Mouse (Mus musculus) MEL (cell line): ENCODE data around the gene Stmn1. TPM values are rescaled to one million over a fixed set of nuclear protein-coding genes. Genes with fewer than 3 reads are reported as not detected.

Source experiments
- DNase-seq: peaks from one replicate; pipeline ENCODE4 v3.0.0; 2011; ENCODE audit warnings: low read depth, low spot score
- H3K27ac ChIP-seq: 2 replicates; pipeline ENCODE4 v1.5.1; 2012; ENCODE audit warnings: low read depth, mild to moderate bottlenecking, control low read depth, low read length, moderate library complexity; ENCODE audit not compliant: control insufficient read depth
- H3K27me3 ChIP-seq, 2 experiments: fragments of 150-350 bp in 1 of 2; sonication (generic) in 1 of 2; 2 replicates each; pipeline ENCODE4 v1.6.1; 2012; ENCODE audit warnings: low read length in 2 of 2, mild to moderate bottlenecking in 2 of 2, improper control_type of control experiment in 1 of 2, moderate library complexity in 1 of 2; ENCODE audit not compliant: insufficient read depth in 2 of 2, control insufficient read depth in 1 of 2
- H3K36me3 ChIP-seq, 2 experiments: 2 replicates each; pipeline ENCODE4 v1.6.1; 2012 to 2014; ENCODE audit warnings: low read length in 2 of 2, improper control_type of control experiment in 1 of 2, inconsistent platforms in 1 of 2, mild to moderate bottlenecking in 1 of 2; ENCODE audit not compliant: insufficient read depth in 2 of 2, control insufficient read depth in 1 of 2
- H3K4me1 ChIP-seq, 2 experiments: fragments of 150-350 bp in 1 of 2; sonication (generic) in 1 of 2; 2 replicates each; pipeline ENCODE4 v1.6.1; 2012; ENCODE audit warnings: low read length in 2 of 2, improper control_type of control experiment in 1 of 2, mild to moderate bottlenecking in 1 of 2; ENCODE audit not compliant: insufficient read depth in 2 of 2, control insufficient read depth in 1 of 2
- H3K4me3 ChIP-seq, 2 experiments: fragments of 150-350 bp in 1 of 2; sonication (generic) in 1 of 2; 2 replicates each; pipeline ENCODE4 v1.5.1; 2012; ENCODE audit warnings: low read depth in 2 of 2, low read length in 2 of 2, mild to moderate bottlenecking in 2 of 2, moderate library complexity in 2 of 2, control low read depth in 1 of 2, improper control_type of control experiment in 1 of 2; ENCODE audit not compliant: control insufficient read depth in 1 of 2, insufficient read depth in 1 of 2
- H3K79me2 ChIP-seq: 2 replicates; pipeline ENCODE4 v1.6.1; 2012; ENCODE audit warnings: mild to moderate bottlenecking, low read length, moderate library complexity; ENCODE audit not compliant: control insufficient read depth, poor library complexity, insufficient read depth
- H3K9ac ChIP-seq: 2 replicates; pipeline ENCODE4 v1.6.1; 2012; ENCODE audit warnings: low read depth, mild to moderate bottlenecking, control low read depth, low read length, moderate library complexity; ENCODE audit not compliant: control insufficient read depth, poor library complexity, severe bottlenecking
- H3K9me3 ChIP-seq: fragments of 150-350 bp; sonication (generic); replicated peaks from 2 replicates; pipeline ENCODE4 v1.6.1; 2012; ENCODE audit warnings: mild to moderate bottlenecking, low read length, improper control_type of control experiment, moderate library complexity; ENCODE audit not compliant: insufficient read depth
- BHLHE40 ChIP-seq: IDR thresholded peaks from 2 replicates; pipeline ENCODE4 v1.6.1; 2012; ENCODE audit warnings: low read depth, mild to moderate bottlenecking, inconsistent platforms, low read length, improper control_type of control experiment, borderline replicate concordance
- CHD1 ChIP-seq: IDR thresholded peaks from 2 replicates; pipeline ENCODE4 v1.6.1; 2012; ENCODE audit warnings: low read depth, mild to moderate bottlenecking, inconsistent platforms, low read length, improper control_type of control experiment
- CHD2 ChIP-seq: IDR thresholded peaks from 2 replicates; pipeline ENCODE4 v1.6.1; 2011; ENCODE audit warnings: low read length, improper control_type of control experiment
- CTCF ChIP-seq, 3 experiments: IDR thresholded peaks in 2 of 3; conservative IDR thresholded peaks in 1 of 3; 2 replicates each; pipeline ENCODE4 v1.5.1; 2011 to 2012; ENCODE audit warnings: low read length in 3 of 3, low read depth in 2 of 3, mild to moderate bottlenecking in 2 of 3, improper control_type of control experiment in 1 of 3, inconsistent platforms in 1 of 3, mixed read lengths in 1 of 3, moderate library complexity in 1 of 3; ENCODE audit not compliant: control insufficient read depth in 1 of 3, insufficient read depth in 1 of 3, poor library complexity in 1 of 3, severe bottlenecking in 1 of 3
- E2F4 ChIP-seq: IDR thresholded peaks from 2 replicates; pipeline ENCODE4 v1.6.1; 2011; ENCODE audit warnings: low read depth, low read length, improper control_type of control experiment, borderline replicate concordance
- ELF1 ChIP-seq: IDR thresholded peaks from 2 replicates; pipeline ENCODE4 v1.6.1; 2014; ENCODE audit warnings: low read depth, mild to moderate bottlenecking, inconsistent platforms, low read length, improper control_type of control experiment, moderate library complexity
- EP300 ChIP-seq, 2 experiments: IDR thresholded peaks; 2 replicates each; pipeline ENCODE4 v1.6.1; 2011; ENCODE audit warnings: improper control_type of control experiment in 2 of 2, low read length in 2 of 2, low read depth in 1 of 2, mild to moderate bottlenecking in 1 of 2
- GATA1 ChIP-seq: IDR thresholded peaks from 2 replicates; pipeline ENCODE4 v1.6.1; 2011; ENCODE audit warnings: low read depth, low read length, improper control_type of control experiment
- MYB ChIP-seq: IDR thresholded peaks from 2 replicates; pipeline ENCODE4 v1.6.1; 2011; ENCODE audit warnings: mild to moderate bottlenecking, low read depth, low read length, improper control_type of control experiment
- NELFE ChIP-seq: IDR thresholded peaks from 2 replicates; pipeline ENCODE4 v1.6.1; 2011; ENCODE audit warnings: low read depth, low read length, improper control_type of control experiment
- NRF1 ChIP-seq: IDR thresholded peaks from 2 replicates; pipeline ENCODE4 v1.6.1; 2014; ENCODE audit warnings: low read depth, mild to moderate bottlenecking, inconsistent platforms, low read length, improper control_type of control experiment, moderate library complexity; ENCODE audit not compliant: poor library complexity, insufficient read depth, severe bottlenecking
- RAD21 ChIP-seq: IDR thresholded peaks from 2 replicates; pipeline ENCODE4 v1.6.1; 2011; ENCODE audit warnings: mild to moderate bottlenecking, low read depth, low read length, improper control_type of control experiment
- SIN3A ChIP-seq: IDR thresholded peaks from 2 replicates; pipeline ENCODE4 v1.6.1; 2012; ENCODE audit warnings: low read length, improper control_type of control experiment, inconsistent platforms
- ZC3H11A ChIP-seq: IDR thresholded peaks from 2 replicates; pipeline ENCODE4 v1.6.1; 2012; ENCODE audit warnings: low read depth, mild to moderate bottlenecking, inconsistent platforms, low read length, improper control_type of control experiment
- ZKSCAN1 ChIP-seq: IDR thresholded peaks from 2 replicates; pipeline ENCODE4 v1.6.1; 2012; ENCODE audit warnings: low read depth, mild to moderate bottlenecking, inconsistent platforms, low read length, improper control_type of control experiment, moderate library complexity
- ZNF384 ChIP-seq: IDR thresholded peaks from 2 replicates; pipeline ENCODE4 v1.6.1; 2012; ENCODE audit warnings: low read depth, mild to moderate bottlenecking, inconsistent platforms, low read length, improper control_type of control experiment
- polyA plus RNA-seq, 2 experiments: library from polyadenylated mRNA; stranded (reverse) in 1 of 2; unstranded in 1 of 2; fragments of >175 nt in 1 of 2; fragments of >200 nt in 1 of 2; gene quantifications; 2 replicates each; pipeline versions ENCODE4 v1.2.1 to v1.2.4; 2012; ENCODE audit warnings: low replicate concordance in 2 of 2, low read depth in 1 of 2; ENCODE audit not compliant: insufficient read length in 2 of 2, insufficient read depth in 1 of 2, missing spikeins in 1 of 2
- total RNA-seq: library from RNA; depleted of rRNA; stranded (reverse); fragments of 300-350 nt; gene quantifications from 2 replicates; pipeline ENCODE4 v1.2.3, GENCODE M21; 2012

Gene Stmn1
- total and polyA plus RNA-seq, 3 experiments = 214 to 350 TPM; not detected in 1

DNA sequence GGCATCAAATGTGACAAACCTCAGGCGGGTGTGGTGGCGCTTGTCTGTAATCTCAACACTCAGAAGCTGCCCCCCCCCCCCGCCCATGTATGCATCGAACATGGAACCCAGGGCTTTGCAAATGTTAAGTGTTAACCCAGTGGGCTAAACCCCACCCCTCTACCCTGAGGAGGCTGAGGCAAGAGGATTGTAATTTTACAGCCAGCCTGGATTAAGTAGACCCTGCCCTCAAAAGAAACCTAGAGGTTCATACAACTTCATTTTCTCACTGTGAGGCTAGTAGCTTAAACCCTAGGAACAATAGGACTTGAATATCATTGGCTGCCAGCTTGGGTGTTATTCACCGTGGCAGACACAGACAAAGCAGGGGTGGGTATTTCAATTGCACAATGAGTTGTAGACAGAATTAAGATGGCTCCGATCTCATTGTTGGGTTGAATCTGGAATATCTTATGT lies 1.2 kb downstream of the Stmn1 start:
- Histone ChIP-seq H3K79me2 (peaks cover 8% of the 10 kb centered on the region), H3K9me3 (no peaks in the 10 kb centered on the region), H3K27me3 (no peaks in the 10 kb centered on the region), H3K36me3 (peaks cover 5 to 13% of the 10 kb centered on the region in 2 experiments; a peak in 3 of 4 replicates), H3K9ac (peak overlapping the region; percentile 44), H3K4me3 (peak overlapping the region; percentile 63 to 85), H3K27ac (peak overlapping the region; percentile 73), H3K4me1 (peaks cover 0 to 8% of the 10 kb centered on the region in 2 experiments; a peak in 1 of 4 replicates)
- TF ChIP-seq CHD1 (0 out of 2 replicates have a peak, but pooled peaks have one; percentile 41), BHLHE40 (no peak)
- no peak for DNase-seq

- TF ChIP-seq ZC3H11A (no peak), CHD2 (no peak), CHD1 (no peak), CTCF (IDR thresholded peaks at IDR 0.05 in 2 of 3, conservative IDR thresholded peaks at IDR 0.05 in 1 of 3; ENCODE audit: control insufficient read depth in 1 of 3, insufficient read depth in 1 of 3, low read depth in 2 of 3, low read length in 3 of 3, poor library complexity in 1 of 3, severe bottlenecking in 1 of 3) (no peak), SIN3A (no peak), GATA1 (no peak), MYB (no peak), NRF1 (no peak), E2F4 (no peak), ELF1 (no peak), RAD21 (no peak), NELFE (no peak), ZNF384 (no peak), EP300 (IDR thresholded peaks at IDR 0.05; ENCODE audit: low read depth in 1 of 2, low read length in 2 of 2) (no peak), ZKSCAN1 (no peak)
- H3K4me3 ChIP-seq = no peak overlapping the region
- no peaks in the 10 kb centered on the region for H3K9me3 ChIP-seq
- H3K27me3 ChIP-seq = no peaks in the 10 kb centered on the region
- no peak for DNase-seq
- 0 out of 2 replicates have a peak overlapping the region, but pooled peaks have one; percentile 9 for H3K9ac ChIP-seq
- peaks cover 0 to 8% of the 10 kb centered on the region in 2 experiments; a peak in 1 of 4 replicates for H3K4me1 ChIP-seq
- H3K79me2 ChIP-seq = peaks cover 8% of the 10 kb centered on the region
- peaks cover 5 to 13% of the 10 kb centered on the region in 2 experiments; a peak in 3 of 4 replicates for H3K36me3 ChIP-seq
- no peak overlapping the region for H3K27ac ChIP-seq
These were observed 1.9 kb downstream of the Stmn1 start for GRCm38 (mm10) chr4:134469985-134470384.
